Mouse (Mus musculus): ENCODE data around the gene Abcf2.

GRCm38 (mm10) chr5:24620116-24620515 lies 42.8 kb upstream of the Abcf2 start:
- no peak for TF ChIP-seq CTCF (IDR thresholded peaks at IDR 0.05; ENCODE audit: control insufficient read depth, insufficient read depth, insufficient read length)
- no peak for TF ChIP-seq CEBPB (IDR thresholded peaks at IDR 0.05; ENCODE audit: low read depth)

Data from C2C12 (cell line).